26 mouse cellular contexts compared by ENCODE assay signal in the genomic region with DNA sequence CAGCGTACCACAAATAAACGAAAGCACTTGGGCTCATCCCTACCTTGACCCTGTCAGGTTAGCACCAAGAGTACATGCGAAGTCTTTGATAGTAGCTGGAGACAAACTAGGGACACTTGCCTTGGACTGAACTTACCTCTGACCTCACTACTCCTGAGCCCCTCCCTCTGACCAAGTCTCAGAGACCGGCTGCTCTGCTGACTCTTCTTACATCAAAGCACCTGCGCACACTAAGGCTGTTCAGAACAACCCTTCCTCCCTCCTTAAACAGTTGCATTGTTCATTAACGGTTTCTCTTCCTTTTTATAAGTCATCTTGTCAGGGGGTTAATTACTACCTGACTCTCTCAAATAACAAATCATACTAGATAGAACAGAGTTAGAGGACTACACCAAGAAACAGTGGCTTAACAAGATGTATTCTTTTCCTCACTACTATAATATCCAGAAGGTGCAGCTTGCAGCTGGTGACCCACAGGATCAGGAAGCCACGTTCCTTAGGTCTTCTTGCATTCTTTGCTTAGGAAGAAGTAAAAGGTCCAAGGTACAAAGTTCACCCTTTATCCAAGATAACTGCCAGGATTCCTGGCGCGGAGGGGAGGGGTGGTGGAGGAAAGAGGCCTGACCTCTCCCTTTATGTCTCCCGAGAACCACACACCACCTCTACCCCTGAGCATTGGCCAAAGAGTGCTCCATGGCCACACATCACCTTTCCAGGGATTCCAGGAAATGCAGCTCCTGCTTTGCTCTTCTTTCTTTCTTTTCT. TPM values are rescaled to one million over a fixed set of nuclear protein-coding genes. Genes with fewer than 3 reads are reported as not detected.
DNase-seq lines count a peak whose midpoint lies in the region; ATAC-seq lines count a peak whose summit lies in the region.
"Had no signal": no experiment of that assay in that cellular context is flagged by ENCODE, and none has a peak within 500 bp of the region (broad histone marks: within the 10 kb centered on the region; RNA-seq: fewer than 3 reads in every experiment).

No protein-coding gene starts in this region.

- 63% methylated on average over 10 of the region's 10 CpGs for WGBS in kidney, embryonic 15.5 days
- 30% methylated on average over 10 of the region's 10 CpGs for WGBS in large intestine, adult 2 months

- ATAC-seq in kidney, embryonic 15.5 days (replicated peaks; ENCODE audit: low FRiP score) = no peak
- ATAC-seq: midbrain, embryonic 13.5 days had no signal

- H3K9ac ChIP-seq in kidney, embryonic 15.5 days = no peak overlapping the region
- H3K9ac ChIP-seq: embryonic facial prominence, embryonic 13.5 days; forebrain, embryonic 12.5 days; hindbrain, embryonic 12.5 days; limb, embryonic 15.5 days; liver, embryonic 14.5 days; lung, embryonic 14.5 days; midbrain, embryonic 13.5 days had no signal

- H3K4me1 ChIP-seq in kidney, embryonic 15.5 days = no peaks in the 10 kb centered on the region
- H3K4me1 ChIP-seq: embryonic facial prominence, embryonic 13.5 days; forebrain, embryonic 12.5 days; hindbrain, embryonic 12.5 days; limb, embryonic 15.5 days; midbrain, embryonic 13.5 days had no signal

- H3K36me3 ChIP-seq in kidney, embryonic 15.5 days = no peaks in the 10 kb centered on the region
- H3K36me3 ChIP-seq: embryonic facial prominence, embryonic 13.5 days; forebrain, embryonic 12.5 days; hindbrain, embryonic 12.5 days; limb, embryonic 15.5 days; midbrain, embryonic 13.5 days had no signal

- no peak overlapping the region for H3K4me2 ChIP-seq in kidney, embryonic 15.5 days
- H3K4me2 ChIP-seq: embryonic facial prominence, embryonic 13.5 days; forebrain, embryonic 12.5 days; hindbrain, embryonic 12.5 days; limb, embryonic 15.5 days; lung, embryonic 14.5 days; midbrain, embryonic 13.5 days had no signal

- H3K27ac ChIP-seq in kidney, embryonic 15.5 days = no peak overlapping the region
- H3K27ac ChIP-seq: embryonic facial prominence, embryonic 13.5 days; forebrain, embryonic 12.5 days; heart, adult 2 months; hindbrain, embryonic 12.5 days; left cerebral cortex, adult 2 months; limb, embryonic 15.5 days; liver, embryonic 14.5 days; midbrain, embryonic 13.5 days had no signal

- H3K4me3 ChIP-seq in kidney, embryonic 15.5 days (replicated peaks) = no peak overlapping the region
- H3K4me3 ChIP-seq: embryonic facial prominence, embryonic 13.5 days; erythroblast, embryonic 14.5 days; forebrain, embryonic 12.5 days; heart, adult 2 months; hindbrain, embryonic 12.5 days; left cerebral cortex, adult 2 months; limb, embryonic 15.5 days; midbrain, embryonic 13.5 days had no signal

- DNase-seq in kidney, adult 18-20 months = peak; percentile 66
- DNase-seq in kidney, adult 9 months = peak; percentile 89
- DNase-seq in large intestine, adult 2 months (ENCODE audit: low read depth, low spot score) = peak; percentile 64
- no peak for DNase-seq in left cerebral cortex, adult 18-20 months (ENCODE audit: low spot score in 2 of 2)
- DNase-seq in heart, adult 8-10 months (ENCODE audit: low spot score) = no peak
- no peak for DNase-seq in cerebellum, postnatal 36 days
- DNase-seq: cerebellum, adult 11-12 months; cerebellum, postnatal 25 days; embryo, embryonic 11 days; gastrocnemius, postnatal 25 days; heart, adult 2 months; layer of hippocampus, adult 9-11 months; left cerebral cortex, postnatal 4 days; lung, embryonic 14.5 days; right cerebral cortex, postnatal 14 days; spleen, adult 18-20 months; thymus, postnatal 14 days had no signal

- no peaks in the 10 kb centered on the region for H3K27me3 ChIP-seq in kidney, embryonic 15.5 days
- H3K27me3 ChIP-seq: embryonic facial prominence, embryonic 13.5 days; forebrain, embryonic 12.5 days; hindbrain, embryonic 12.5 days; limb, embryonic 15.5 days; midbrain, embryonic 13.5 days had no signal

- H3K9me3 ChIP-seq in kidney, embryonic 15.5 days (replicated peaks) = no peaks in the 10 kb centered on the region
- H3K9me3 ChIP-seq: embryonic facial prominence, embryonic 13.5 days; forebrain, embryonic 12.5 days; hindbrain, embryonic 12.5 days; limb, embryonic 15.5 days; midbrain, embryonic 13.5 days had no signal

RNA-seq across cellular contexts. Expression of a gene that starts 19.2 kb away (rescaled TPM):
- polyA plus RNA-seq in kidney, embryonic 15.5 days (2015; fragmentation: Nextera tagmentation; extraction: Ambion mirVana) = 1.2 TPM in 2 replicates
- polyA plus RNA-seq in large intestine, adult 2 months (2012; rRNA removed) = 5.5 and 12.5 TPM in 2 replicates
- 10 to 100 TPM; 67.3 to 74.0 TPM for total RNA-seq in left cerebral cortex, adult 18-20 months (2021)
- total RNA-seq in heart, adult 8-10 months (2022) = 10 to 100 TPM; 21.7 to 24.0 (median 23.2) TPM
- polyA plus RNA-seq: erythroblast, embryonic 14.5 days had no signal

Comparison
In these comparisons a context has a peak if more than half of its experiments do, and no peak if none do; other contexts are left out.
1. DNase-seq: peak in kidney, adult 18-20 months (single experiment), kidney, adult 9 months (single experiment) and large intestine, adult 2 months (single experiment); none in left cerebral cortex, adult 18-20 months (0 of 2), heart, adult 8-10 months (single experiment) and cerebellum, postnatal 36 days (0 of 2).